Mouse (Mus musculus) brain, embryonic 14.5 days (tissue): ENCODE data around the gene F7.

Experiments
- CTCF ChIP-seq: fragments of 200-500 bp; IDR thresholded peaks from 2 replicates; pipeline ENCODE4 v1.5.1; 2012; ENCODE audit warnings: inconsistent platforms, mild to moderate bottlenecking, moderate library complexity, borderline replicate concordance; ENCODE audit not compliant: insufficient read depth, insufficient read length; ENCODE audit errors: extremely low read depth
- POLR2A ChIP-seq: fragments of 200-500 bp; IDR thresholded peaks from 2 replicates; pipeline ENCODE4 v1.6.1; 2012; ENCODE audit warnings: mild to moderate bottlenecking, inconsistent platforms, borderline replicate concordance; ENCODE audit not compliant: poor library complexity, insufficient read depth, insufficient read length, severe bottlenecking; ENCODE audit errors: extremely low read depth

DNA sequence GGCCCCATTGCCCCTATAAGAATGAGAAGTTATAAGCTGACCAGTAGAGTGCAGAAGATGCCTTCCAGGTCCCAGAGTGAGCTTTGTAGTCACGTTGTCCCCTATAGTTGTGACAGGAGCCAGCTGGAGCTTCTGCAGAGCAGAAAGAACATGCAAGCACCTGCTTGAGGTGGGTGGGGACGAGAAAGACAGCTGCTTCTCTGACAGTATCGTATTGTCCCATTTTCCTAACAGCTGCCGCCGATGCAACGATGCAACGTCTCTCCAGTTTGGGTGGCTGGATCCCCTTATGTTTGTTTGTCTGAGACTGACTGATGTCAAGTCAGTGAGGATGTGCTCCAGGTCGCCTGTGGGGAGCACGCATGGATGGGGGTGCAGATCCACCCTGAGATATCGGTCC is 34.4 kb upstream of the F7 start:
- no peak for TF ChIP-seq CTCF
- no peak for TF ChIP-seq POLR2A
